Mouse (Mus musculus) megakaryocyte, embryonic 14.5 days (primary cell): ENCODE data around the gene Rufy4. TPM values are rescaled to one million over a fixed set of nuclear protein-coding genes. Genes with fewer than 3 reads are reported as not detected.

Experiments used
- H3K27me3 ChIP-seq: replicated peaks from 2 replicates; pipeline ENCODE3; 2012; ENCODE audit warnings: inconsistent platforms
- H3K36me3 ChIP-seq: replicated peaks from 2 replicates; pipeline ENCODE3; 2012; ENCODE audit warnings: low read length, inconsistent platforms, mixed read lengths
- H3K4me1 ChIP-seq: 2 replicates; pipeline ENCODE4 v1.6.1; 2012; ENCODE audit warnings: inconsistent platforms
- H3K4me3 ChIP-seq: replicated peaks from 2 replicates; pipeline ENCODE3; 2012; ENCODE audit warnings: moderate library complexity, mild to moderate bottlenecking, inconsistent platforms
- H3K9me3 ChIP-seq: 2 replicates; pipeline ENCODE4 v1.6.1; 2012; ENCODE audit warnings: inconsistent platforms
- FLI1 ChIP-seq: IDR thresholded peaks from 2 replicates; pipeline ENCODE4 v1.6.1; 2012; ENCODE audit warnings: low read length, inconsistent platforms, mixed read lengths
- GATA1 ChIP-seq: IDR thresholded peaks from 3 replicates; pipeline ENCODE4 v1.6.1; 2012; ENCODE audit warnings: mixed read lengths, low read length, inconsistent platforms, borderline replicate concordance
- polyA plus RNA-seq: library from polyadenylated mRNA; stranded (reverse); fragments of >175 nt; gene quantifications from 2 replicates; pipeline ENCODE4 v1.2.3, GENCODE M21; 2012; ENCODE audit warnings: low replicate concordance; ENCODE audit not compliant: insufficient read depth

Gene Rufy4
- polyA plus RNA-seq, 1 experiment: 0.41 TPM

DNA sequence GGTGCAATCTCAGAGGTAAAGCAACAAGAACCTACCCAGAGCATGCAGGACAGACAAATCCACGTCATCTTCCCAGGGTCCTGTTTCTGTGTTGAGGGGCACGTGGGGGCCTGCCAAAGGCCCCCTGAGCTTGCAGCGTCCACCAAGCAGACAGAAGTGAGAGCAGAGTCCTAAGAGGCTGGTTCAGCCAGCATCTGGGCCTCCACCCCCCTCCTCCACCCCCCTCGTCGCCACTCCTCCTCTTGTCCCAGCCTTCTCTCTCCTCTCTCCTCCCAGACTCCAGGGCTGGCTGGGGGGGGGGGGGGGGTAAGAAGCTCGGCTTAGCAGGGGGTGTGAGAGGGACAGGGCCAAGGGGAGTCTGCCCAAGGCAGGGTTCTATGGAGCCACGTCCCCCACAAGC lies 34.2 kb upstream of the Rufy4 start:
- Histone ChIP-seq H3K36me3 (no peaks in the 10 kb centered on the region), H3K27me3 (peaks cover 92% of the 10 kb centered on the region), H3K9me3 (no peaks in the 10 kb centered on the region), H3K4me1 (peaks cover 8% of the 10 kb centered on the region; the same call in 1 of the 2 replicates), H3K4me3 (no peak overlapping the region)
- no peak for TF ChIP-seq GATA1
- TF ChIP-seq FLI1: no peak

DNA sequence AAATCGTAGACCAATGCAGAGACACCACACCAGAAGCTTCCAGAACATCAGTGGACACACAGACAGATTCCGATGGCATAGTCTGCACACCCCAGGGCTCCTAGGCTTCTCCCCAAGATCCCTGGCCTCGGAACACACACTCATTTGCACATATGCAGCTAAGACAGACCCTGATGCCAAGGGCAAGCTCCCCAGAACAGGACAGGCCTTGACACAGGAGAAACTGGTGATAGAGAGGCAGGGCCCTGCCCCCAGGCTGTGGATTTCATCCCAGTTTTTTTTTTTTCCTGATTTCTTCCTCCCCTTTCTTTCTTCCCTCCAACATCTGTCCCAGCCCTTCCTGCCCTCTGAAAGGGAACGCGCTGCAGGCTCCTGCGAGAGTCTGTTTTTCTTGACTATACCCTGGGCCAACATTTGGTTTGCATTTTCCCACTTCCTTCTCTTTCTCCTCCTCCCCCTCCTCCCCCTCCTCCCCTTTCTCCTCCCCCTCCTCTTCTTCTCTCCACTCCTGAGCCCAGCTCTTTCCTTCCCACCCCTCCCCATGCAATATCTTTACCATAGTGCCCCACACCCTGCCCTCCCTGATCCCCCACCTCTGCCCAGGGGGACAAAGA lies 33.6 kb upstream of the Rufy4 start:
- Histone ChIP-seq H3K36me3 (no peaks in the 10 kb centered on the region), H3K4me1 (peaks cover 8% of the 10 kb centered on the region; the same call in 1 of the 2 replicates), H3K4me3 (no peak overlapping the region), H3K27me3 (peaks cover 94% of the 10 kb centered on the region), H3K9me3 (no peaks in the 10 kb centered on the region)
- TF ChIP-seq GATA1: no peak
- no peak for TF ChIP-seq FLI1

DNA sequence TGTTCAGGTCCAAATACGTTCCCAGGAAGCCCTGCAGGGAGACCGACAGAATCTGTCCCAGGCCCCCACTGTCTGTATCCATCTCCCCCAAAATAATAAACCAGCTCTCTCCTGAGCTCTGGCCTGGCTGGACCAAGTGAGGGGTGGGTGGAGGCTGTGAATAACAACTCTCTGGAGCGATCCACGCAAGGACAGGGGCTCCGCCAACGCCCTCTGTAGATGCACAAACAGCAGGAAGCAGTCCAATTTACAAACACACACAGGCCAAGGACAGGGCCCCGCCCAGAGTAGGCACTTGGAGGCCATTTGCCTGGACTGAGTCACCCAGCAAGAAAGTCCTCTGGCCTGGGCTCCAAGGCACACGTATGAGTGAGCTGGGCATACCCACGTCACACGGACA lies 33.1 kb upstream of the Rufy4 start:
- Histone ChIP-seq H3K4me1 (peaks cover 8% of the 10 kb centered on the region; the same call in 1 of the 2 replicates), H3K36me3 (no peaks in the 10 kb centered on the region), H3K9me3 (no peaks in the 10 kb centered on the region), H3K27me3 (peaks cover 94% of the 10 kb centered on the region), H3K4me3 (no peak overlapping the region)
- TF ChIP-seq FLI1: no peak
- TF ChIP-seq GATA1: no peak

DNA sequence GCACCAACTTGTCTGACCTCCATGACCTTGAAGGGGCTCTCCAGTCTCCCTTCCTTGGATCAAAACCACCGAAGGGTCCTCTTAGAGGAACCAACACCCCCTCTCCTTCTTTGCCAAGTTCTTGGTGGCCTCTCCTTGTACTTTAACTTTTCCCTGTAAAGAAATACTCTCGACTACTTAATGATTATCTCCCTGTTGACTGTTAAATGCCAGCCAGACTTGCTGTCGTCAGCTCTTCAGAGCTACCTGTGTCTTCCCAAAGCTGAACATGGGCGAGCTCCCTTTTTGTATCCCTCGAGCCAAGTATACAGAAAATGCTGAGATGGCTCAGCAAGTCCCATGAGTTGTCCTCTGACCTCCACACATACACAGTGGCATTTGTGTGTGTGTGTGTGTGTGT lies 31.9 kb upstream of the Rufy4 start:
- Histone ChIP-seq H3K9me3 (no peaks in the 10 kb centered on the region), H3K27me3 (peaks cover 93% of the 10 kb centered on the region)
- TF ChIP-seq FLI1: no peak
- no peak for TF ChIP-seq GATA1

DNA sequence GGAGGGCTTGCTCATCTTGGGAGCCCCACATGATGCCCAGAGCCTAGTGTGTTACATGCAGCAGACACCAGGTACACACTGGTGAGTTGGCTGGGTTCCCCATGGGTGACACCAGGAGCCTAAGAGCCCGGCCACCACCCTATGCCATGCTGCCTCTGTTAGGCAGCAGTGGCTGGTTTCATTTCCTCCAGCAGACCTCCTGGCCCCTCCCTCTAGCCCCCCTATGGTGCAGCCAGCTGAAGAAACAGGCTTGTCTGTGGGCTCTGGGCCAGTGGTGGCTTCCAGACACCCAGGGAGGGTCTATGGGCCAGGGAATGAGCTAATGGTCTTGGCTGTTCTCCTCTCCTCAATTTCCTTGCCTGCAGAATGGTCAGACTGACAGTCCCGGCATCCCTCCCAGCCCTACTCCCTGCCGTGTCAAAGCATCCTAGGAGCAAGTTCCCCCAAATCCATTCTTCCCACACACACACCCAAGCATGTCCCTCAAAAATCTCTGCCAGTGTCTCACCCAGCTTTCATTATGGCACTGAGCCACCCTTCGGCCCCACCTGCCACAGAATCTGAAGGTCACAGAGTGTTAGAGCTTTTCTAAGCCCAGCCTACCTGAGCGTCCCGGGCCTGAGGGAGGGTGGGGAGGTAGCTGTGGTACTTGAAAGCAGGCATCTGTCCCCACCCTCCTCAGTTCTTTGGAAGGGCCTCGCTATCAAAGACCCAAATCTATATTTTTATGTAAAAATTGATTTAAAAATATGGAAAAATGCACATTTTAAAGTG lies 30.7 kb upstream of the Rufy4 start:
- Histone ChIP-seq H3K36me3 (no peaks in the 10 kb centered on the region), H3K4me1 (peaks cover 23% of the 10 kb centered on the region)

More for the DNA sequence above, 31.9 kb upstream of the Rufy4 start:
- no peak overlapping the region for H3K4me3 ChIP-seq
- no peaks in the 10 kb centered on the region for H3K36me3 ChIP-seq
- H3K4me1 ChIP-seq: peaks cover 15% of the 10 kb centered on the region

DNA sequence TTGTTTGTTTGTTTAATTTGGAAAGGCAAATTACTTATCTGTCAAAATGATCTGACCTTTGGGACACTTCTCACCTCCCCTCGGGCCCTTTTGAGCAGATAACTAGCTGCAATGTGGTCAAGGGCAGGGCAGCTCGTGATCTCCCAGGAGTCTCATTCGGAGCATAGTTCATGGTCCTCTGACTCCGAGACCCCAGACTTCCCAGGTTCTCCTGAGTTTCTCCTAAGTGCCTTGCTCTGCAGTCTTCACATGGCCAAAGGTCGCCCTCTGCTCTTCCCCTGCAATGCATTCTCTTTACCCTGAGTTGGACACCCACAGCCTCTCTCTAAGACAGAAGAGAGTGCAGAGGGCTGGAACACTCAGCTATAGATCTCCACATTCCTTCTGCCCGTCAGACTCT lies 30.0 kb upstream of the Rufy4 start:
- TF ChIP-seq FLI1 (no peak), GATA1 (no peak)

More for the DNA sequence above, 30.7 kb upstream of the Rufy4 start:
- H3K9me3 ChIP-seq: no peaks in the 10 kb centered on the region
- TF ChIP-seq GATA1 (no peak), FLI1 (no peak)
- H3K4me3 ChIP-seq: no peak overlapping the region
- peaks cover 93% of the 10 kb centered on the region for H3K27me3 ChIP-seq

DNA sequence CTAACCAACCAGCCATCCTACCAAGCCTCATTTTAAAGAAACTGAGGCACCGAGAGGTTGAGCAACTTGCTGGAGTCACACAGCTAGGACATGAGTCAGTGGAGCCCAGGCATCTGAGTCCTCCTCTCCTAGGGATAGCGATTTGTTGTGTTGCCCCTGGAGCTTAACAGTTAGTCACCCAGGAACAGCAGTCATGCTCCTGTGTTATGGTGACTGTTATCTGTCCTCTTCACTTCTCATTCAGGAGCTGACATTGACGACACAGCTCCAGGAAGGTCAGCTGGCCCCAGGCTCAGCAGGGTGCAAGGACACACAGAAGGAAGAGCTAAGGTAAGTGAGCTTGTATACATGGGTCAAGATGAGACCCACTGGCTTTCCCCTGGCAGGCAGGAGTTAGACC lies 29.6 kb upstream of the Rufy4 start:
- TF ChIP-seq FLI1: no peak
- TF ChIP-seq GATA1: no peak
- Histone ChIP-seq H3K4me3 (no peak overlapping the region), H3K36me3 (no peaks in the 10 kb centered on the region), H3K4me1 (peaks cover 25% of the 10 kb centered on the region), H3K9me3 (no peaks in the 10 kb centered on the region), H3K27me3 (peaks cover 93% of the 10 kb centered on the region)

More for the DNA sequence above, 30.0 kb upstream of the Rufy4 start:
- Histone ChIP-seq H3K27me3 (peaks cover 93% of the 10 kb centered on the region), H3K4me3 (no peak overlapping the region), H3K36me3 (no peaks in the 10 kb centered on the region), H3K9me3 (no peaks in the 10 kb centered on the region), H3K4me1 (peaks cover 25% of the 10 kb centered on the region)

DNA sequence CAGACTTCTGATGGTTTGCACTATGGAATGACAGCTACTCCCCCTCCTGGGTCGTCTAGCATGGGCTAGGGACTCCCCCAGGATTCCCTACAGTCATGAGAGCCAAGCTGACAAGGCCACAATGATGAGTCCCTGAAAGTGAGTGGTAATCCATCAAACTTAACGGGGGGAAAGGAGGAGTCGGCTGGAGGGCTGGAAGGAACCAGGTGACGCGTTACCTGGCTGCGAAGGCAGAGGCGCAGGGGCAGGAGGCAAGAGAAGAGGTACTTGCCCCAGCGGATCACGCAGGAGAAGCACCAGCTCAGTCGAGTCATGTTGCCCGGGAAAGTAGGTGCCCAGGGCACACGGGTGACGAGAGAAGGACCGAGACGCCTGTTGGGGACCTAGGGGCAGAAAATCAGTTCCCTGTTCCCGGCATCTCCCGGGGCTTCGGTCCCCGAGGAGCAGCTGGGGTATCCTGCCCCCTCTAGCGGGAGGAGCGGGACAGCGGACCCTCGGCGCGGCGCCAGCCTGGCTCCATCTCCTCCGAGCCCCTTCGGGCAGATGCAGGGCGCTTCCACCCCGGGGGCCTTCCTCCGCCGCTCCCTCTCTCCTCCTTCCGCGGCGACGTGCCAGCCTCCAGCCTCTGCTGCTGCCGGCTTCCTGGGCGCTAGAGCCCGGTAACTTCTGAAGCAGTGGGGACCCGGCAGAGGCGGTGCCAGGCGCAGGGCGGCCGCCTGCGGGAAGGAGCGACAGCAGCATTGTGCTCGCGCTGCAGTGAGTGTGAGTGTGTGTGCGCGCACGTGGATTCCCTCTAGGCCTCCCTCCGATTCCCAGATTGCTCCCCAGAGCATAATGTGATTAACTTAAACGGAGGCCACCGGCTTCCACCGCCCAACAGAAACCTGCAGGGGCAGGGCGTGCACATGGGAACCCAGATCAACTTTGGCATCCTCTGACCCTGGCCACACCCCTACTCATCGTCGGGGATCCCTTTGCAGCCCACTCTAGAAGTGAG lies 27.0 kb upstream of the Rufy4 start:
- TF ChIP-seq FLI1: no peak
- TF ChIP-seq GATA1: no peak
- no peaks in the 10 kb centered on the region for H3K36me3 ChIP-seq
- H3K4me1 ChIP-seq: peaks cover 20% of the 10 kb centered on the region
- peak overlapping the region; percentile 83 for H3K4me3 ChIP-seq
- H3K9me3 ChIP-seq: no peaks in the 10 kb centered on the region
- H3K27me3 ChIP-seq: peaks cover 94% of the 10 kb centered on the region

DNA sequence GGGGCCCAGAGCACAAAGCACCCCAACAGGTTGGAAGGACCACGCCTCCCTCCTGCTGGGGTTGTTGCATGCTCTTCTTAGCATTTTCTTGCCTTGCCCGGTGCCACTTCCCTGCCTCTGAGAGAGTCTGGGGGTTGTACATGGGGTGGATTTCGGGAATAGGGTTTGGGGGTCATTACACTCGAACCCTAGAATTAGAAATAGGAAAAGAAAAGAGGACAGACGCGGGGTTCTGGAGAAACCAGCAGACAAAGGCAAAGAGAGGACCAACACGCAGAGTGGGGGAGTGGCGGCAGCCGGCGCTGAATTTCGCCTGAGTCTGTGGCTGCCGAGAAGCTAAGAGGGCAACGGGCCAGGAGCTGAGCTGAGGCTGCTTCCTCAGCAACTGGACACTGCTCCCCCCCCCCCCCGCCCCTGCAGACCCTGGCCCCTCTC lies 26.3 kb upstream of the Rufy4 start:
- Histone ChIP-seq H3K36me3 (no peaks in the 10 kb centered on the region), H3K27me3 (peaks cover 95% of the 10 kb centered on the region), H3K4me3 (peak overlapping the region; percentile 83), H3K9me3 (no peaks in the 10 kb centered on the region), H3K4me1 (peaks cover 20% of the 10 kb centered on the region)
- no peak for TF ChIP-seq FLI1
- no peak for TF ChIP-seq GATA1

DNA sequence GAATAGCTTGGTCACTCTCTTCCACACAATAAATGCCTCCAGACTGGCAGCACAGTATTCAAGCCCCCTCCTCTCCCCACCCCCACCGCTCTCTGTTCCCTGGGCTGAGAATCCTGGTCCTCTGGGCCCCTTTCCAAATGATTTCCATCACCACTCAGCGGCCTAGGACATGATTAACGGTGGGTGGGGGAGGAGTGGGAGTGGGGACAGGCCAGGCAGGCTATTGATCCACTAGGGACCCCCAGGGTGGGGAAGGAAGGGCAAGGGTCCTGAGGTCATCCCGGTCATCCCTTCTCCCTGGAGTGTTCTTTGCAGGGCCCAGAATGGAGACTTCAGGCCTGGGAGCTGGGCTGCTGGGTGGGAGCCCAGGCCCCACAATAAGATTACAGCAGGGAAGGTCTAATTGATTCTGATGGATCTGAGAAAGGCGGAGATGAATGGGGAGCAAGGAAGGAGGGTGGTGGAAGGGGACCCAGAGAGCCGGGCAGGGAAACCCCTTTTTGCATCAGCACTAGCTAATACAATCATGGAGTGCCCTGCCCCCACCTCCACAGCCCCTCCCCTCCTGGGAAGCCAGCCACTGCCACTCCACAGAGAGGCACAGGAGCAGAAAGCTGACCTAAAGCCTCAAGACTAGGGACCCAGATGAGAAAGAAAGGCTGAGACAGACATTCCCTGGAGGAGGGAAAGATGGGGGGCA lies 21.5 kb upstream of the Rufy4 start:
- TF ChIP-seq GATA1 (no peak), FLI1 (no peak)
- Histone ChIP-seq H3K27me3 (peaks cover 94% of the 10 kb centered on the region), H3K4me1 (peaks cover 15% of the 10 kb centered on the region)

More for the DNA sequence above, 21.5 kb upstream of the Rufy4 start:
- H3K4me3 ChIP-seq: no peak overlapping the region
- H3K9me3 ChIP-seq: no peaks in the 10 kb centered on the region
- H3K36me3 ChIP-seq: no peaks in the 10 kb centered on the region
